Mouse (Mus musculus) kidney, embryonic 14.5 days (tissue): ENCODE measurements around the gene Arnt2. TPM values are rescaled to one million over a fixed set of nuclear protein-coding genes. Genes with fewer than 3 reads are reported as not detected.

Experiments
- ATAC-seq: fragments of 200-750 bp; cut with Nextera tagmentation; 2 replicates; pipeline ENCODE4 v1.8.0; 2017; ENCODE audit warnings: moderate number of reproducible peaks, mild to moderate bottlenecking, moderate TSS enrichment, moderate library complexity; ENCODE audit not compliant: low FRiP score, low TSS enrichment
- H3K27ac ChIP-seq: fragments of 300-500 bp; sonication (generic); 2 replicates; pipeline ENCODE4 v1.5.1; 2014; ENCODE audit warnings: low read depth, mild to moderate bottlenecking, low read length, moderate library complexity, mixed read lengths
- H3K27me3 ChIP-seq: fragments of 300-500 bp; sonication (generic); 2 replicates; pipeline ENCODE4 v1.6.1; 2014; ENCODE audit warnings: mild to moderate bottlenecking, low read length; ENCODE audit not compliant: control insufficient read depth, insufficient read depth
- H3K36me3 ChIP-seq: fragments of 300-500 bp; sonication (generic); 2 replicates; pipeline ENCODE4 v1.6.1; 2014; ENCODE audit warnings: low read length, mixed read lengths; ENCODE audit not compliant: control insufficient read depth, insufficient read depth
- H3K4me1 ChIP-seq: fragments of 300-500 bp; sonication (generic); 2 replicates; pipeline ENCODE4 v1.6.1; 2014; ENCODE audit warnings: low read length, mixed read lengths; ENCODE audit not compliant: control insufficient read depth, insufficient read depth
- H3K4me2 ChIP-seq: fragments of 300-500 bp; sonication (generic); replicated peaks from 2 replicates; pipeline ENCODE4 v1.6.1; 2014; ENCODE audit warnings: low read depth, mild to moderate bottlenecking, low read length
- H3K4me3 ChIP-seq: fragments of 300-500 bp; sonication (generic); 2 replicates; pipeline ENCODE4 v1.5.1; 2014; ENCODE audit warnings: mild to moderate bottlenecking, low read length
- H3K9ac ChIP-seq: fragments of 300-500 bp; sonication (generic); 2 replicates; pipeline ENCODE4 v1.6.1; 2014; ENCODE audit warnings: low read depth, mild to moderate bottlenecking, low read length, moderate library complexity
- H3K9me3 ChIP-seq: fragments of 300-500 bp; sonication (generic); 2 replicates; pipeline ENCODE4 v1.6.1; 2016; ENCODE audit warnings: low read length; ENCODE audit not compliant: control insufficient read depth
- WGBS: fragments of 180-500 bp; shearing (Covaris S2); extraction: QIAGEN DNeasy Blood & Tissue Kit; methylation state at CpG from one replicate; pipeline ENCODE4 v1.1.7; 2014; 5-methylcytosine and 5-hydroxymethylcytosine counted together
- polyA plus RNA-seq: library from polyadenylated mRNA; unstranded; fragments of >200 nt; fragmentation: Nextera tagmentation; extraction: Ambion mirVana; gene quantifications from 2 replicates; pipeline ENCODE4 v1.2.1, GENCODE M21; 2014

Arnt2 gene
- polyA plus RNA-seq, 1 experiment from 2014 or later: 10.5 TPM

- 50% methylated on average over 1 of the region's 1 CpGs for WGBS
- Histone ChIP-seq H3K4me1 (no peaks in the 10 kb centered on the region), H3K36me3 (no peaks in the 10 kb centered on the region), H3K4me2 (no peak overlapping the region), H3K27ac (no peak overlapping the region), H3K4me3 (no peak overlapping the region), H3K9me3 (no peaks in the 10 kb centered on the region), H3K27me3 (no peaks in the 10 kb centered on the region), H3K9ac (no peak overlapping the region)
- ATAC-seq: no peak
Observed at GRCm38 (mm10) chr7:84256245-84256644, 153.7 kb downstream of the Arnt2 start.

GRCm38 (mm10) chr7:84254916-84255315 lies 155.1 kb downstream of the Arnt2 start:
- H3K4me3 ChIP-seq: no peak overlapping the region
- peaks cover 3% of the 10 kb centered on the region; the same call in 1 of the 2 replicates for H3K36me3 ChIP-seq
- no peak overlapping the region for H3K9ac ChIP-seq
- H3K27me3 ChIP-seq: no peaks in the 10 kb centered on the region
- WGBS: 84% methylated on average over 8 of the region's 8 CpGs
- H3K9me3 ChIP-seq: no peaks in the 10 kb centered on the region
- no peak for ATAC-seq
- no peak overlapping the region for H3K27ac ChIP-seq
- no peaks in the 10 kb centered on the region for H3K4me1 ChIP-seq
- H3K4me2 ChIP-seq: no peak overlapping the region

GRCm38 (mm10) chr7:84254311-84254710 lies 155.7 kb downstream of the Arnt2 start:
- H3K36me3 ChIP-seq: peaks cover 3% of the 10 kb centered on the region; the same call in 1 of the 2 replicates
- no peaks in the 10 kb centered on the region for H3K4me1 ChIP-seq
- WGBS: 89% methylated on average over 3 of the region's 3 CpGs
- no peaks in the 10 kb centered on the region for H3K27me3 ChIP-seq
- H3K9me3 ChIP-seq: no peaks in the 10 kb centered on the region
- no peak overlapping the region for H3K4me2 ChIP-seq
- no peak for ATAC-seq
- no peak overlapping the region for H3K4me3 ChIP-seq
- H3K27ac ChIP-seq: no peak overlapping the region
- no peak overlapping the region for H3K9ac ChIP-seq

GRCm38 (mm10) chr7:84251667-84252066 lies 158.3 kb downstream of the Arnt2 start:
- peaks cover 3% of the 10 kb centered on the region; the same call in 1 of the 2 replicates for H3K36me3 ChIP-seq
- no peak overlapping the region for H3K4me3 ChIP-seq
- no peak for ATAC-seq
- WGBS: 97% methylated on average over 2 of the region's 2 CpGs
- no peaks in the 10 kb centered on the region for H3K9me3 ChIP-seq
- no peaks in the 10 kb centered on the region for H3K27me3 ChIP-seq
- H3K4me2 ChIP-seq: no peak overlapping the region
- H3K4me1 ChIP-seq: peaks cover 3% of the 10 kb centered on the region; the same call in 1 of the 2 replicates
- H3K9ac ChIP-seq: no peak overlapping the region
- no peak overlapping the region for H3K27ac ChIP-seq

GRCm38 (mm10) chr7:84250736-84251135 lies 159.2 kb downstream of the Arnt2 start:
- no peak overlapping the region for H3K4me2 ChIP-seq
- H3K4me3 ChIP-seq: no peak overlapping the region
- peaks cover 3% of the 10 kb centered on the region; the same call in 1 of the 2 replicates for H3K4me1 ChIP-seq
- no peak overlapping the region for H3K27ac ChIP-seq
- 90% methylated on average over 2 of the region's 2 CpGs for WGBS
- H3K9ac ChIP-seq: no peak overlapping the region
- no peaks in the 10 kb centered on the region for H3K9me3 ChIP-seq
- ATAC-seq: no peak
- peaks cover 3% of the 10 kb centered on the region; the same call in 1 of the 2 replicates for H3K36me3 ChIP-seq
- H3K27me3 ChIP-seq: no peaks in the 10 kb centered on the region

GRCm38 (mm10) chr7:84249951-84250350 lies 160.0 kb downstream of the Arnt2 start:
- Histone ChIP-seq H3K4me2 (no peak overlapping the region), H3K27ac (no peak overlapping the region), H3K9me3 (no peaks in the 10 kb centered on the region), H3K9ac (no peak overlapping the region), H3K4me1 (peaks cover 3% of the 10 kb centered on the region; the same call in 1 of the 2 replicates), H3K4me3 (no peak overlapping the region), H3K27me3 (no peaks in the 10 kb centered on the region), H3K36me3 (peaks cover 3% of the 10 kb centered on the region; the same call in 1 of the 2 replicates)
- ATAC-seq: no peak
- 84% methylated on average over 8 of the region's 8 CpGs for WGBS

GRCm38 (mm10) chr7:84249381-84249780 lies 160.6 kb downstream of the Arnt2 start:
- H3K9ac ChIP-seq: no peak overlapping the region
- no peaks in the 10 kb centered on the region for H3K27me3 ChIP-seq
- H3K9me3 ChIP-seq: no peaks in the 10 kb centered on the region
- H3K27ac ChIP-seq: no peak overlapping the region
- H3K4me3 ChIP-seq: no peak overlapping the region
- no peak for ATAC-seq
- H3K36me3 ChIP-seq: peaks cover 3% of the 10 kb centered on the region; the same call in 1 of the 2 replicates
- peaks cover 3% of the 10 kb centered on the region; the same call in 1 of the 2 replicates for H3K4me1 ChIP-seq
- WGBS: 34% methylated on average over 7 of the region's 7 CpGs
- H3K4me2 ChIP-seq: no peak overlapping the region

GRCm38 (mm10) chr7:84247960-84248665 lies 161.9 kb downstream of the Arnt2 start:
- Histone ChIP-seq H3K4me1 (peaks cover 3% of the 10 kb centered on the region; the same call in 1 of the 2 replicates), H3K4me3 (no peak overlapping the region), H3K9ac (no peak overlapping the region), H3K27me3 (no peaks in the 10 kb centered on the region), H3K9me3 (no peaks in the 10 kb centered on the region), H3K4me2 (no peak overlapping the region), H3K27ac (no peak overlapping the region), H3K36me3 (peaks cover 3% of the 10 kb centered on the region; the same call in 1 of the 2 replicates)
- 41% methylated on average over 3 of the region's 3 CpGs for WGBS
- no peak for ATAC-seq

GRCm38 (mm10) chr7:84246878-84247277 lies 163.1 kb downstream of the Arnt2 start:
- H3K9ac ChIP-seq: no peak overlapping the region
- H3K4me2 ChIP-seq: no peak overlapping the region
- ATAC-seq: no peak; the same call in 1 of the 2 replicates
- no peak overlapping the region for H3K4me3 ChIP-seq
- H3K27me3 ChIP-seq: no peaks in the 10 kb centered on the region
- WGBS: 85% methylated on average over 5 of the region's 5 CpGs
- no peaks in the 10 kb centered on the region for H3K9me3 ChIP-seq
- peaks cover 3% of the 10 kb centered on the region; the same call in 1 of the 2 replicates for H3K4me1 ChIP-seq
- peak overlapping the region; percentile 78; the same call in 1 of the 2 replicates for H3K27ac ChIP-seq
- H3K36me3 ChIP-seq: peaks cover 3% of the 10 kb centered on the region; the same call in 1 of the 2 replicates
